Mouse (Mus musculus) megakaryocyte-erythroid progenitor cell, adult 5-6 weeks (primary cell): ENCODE results near the gene 1110008L16Rik. TPM values are rescaled to one million over a fixed set of nuclear protein-coding genes. Genes with fewer than 3 reads are reported as not detected.
"Not testable (repeated sequence)": the region's sequence is repeated elsewhere in the genome, so short reads cannot be mapped to it uniquely, and the experiment has no call there.

Source experiments
- ATAC-seq: replicated peaks from 2 replicates; pipeline ENCODE4 v1.8.0; 2016; ENCODE audit warnings: mild to moderate bottlenecking, inconsistent platforms; ENCODE audit not compliant: severe bottlenecking, poor library complexity, low FRiP score, low TSS enrichment
- total RNA-seq, 2 experiments: library from RNA; stranded (forward) in 1 of 2; stranded (reverse) in 1 of 2; fragments of 200-1000, 215-1000 nt in 1 of 2; fragments of >200 nt in 1 of 2; fragmentation: Nextera tagmentation in 1 of 2; gene quantifications; 2 replicates each; pipeline ENCODE4 v1.2.3; 2014 to 2017

1110008L16Rik gene
- total RNA-seq (2014; fragmentation: Nextera tagmentation) = 31.6 and 45.5 TPM in 2 replicates
- 40.3 and 47.5 TPM in 2 replicates for total RNA-seq (2017)

DNA sequence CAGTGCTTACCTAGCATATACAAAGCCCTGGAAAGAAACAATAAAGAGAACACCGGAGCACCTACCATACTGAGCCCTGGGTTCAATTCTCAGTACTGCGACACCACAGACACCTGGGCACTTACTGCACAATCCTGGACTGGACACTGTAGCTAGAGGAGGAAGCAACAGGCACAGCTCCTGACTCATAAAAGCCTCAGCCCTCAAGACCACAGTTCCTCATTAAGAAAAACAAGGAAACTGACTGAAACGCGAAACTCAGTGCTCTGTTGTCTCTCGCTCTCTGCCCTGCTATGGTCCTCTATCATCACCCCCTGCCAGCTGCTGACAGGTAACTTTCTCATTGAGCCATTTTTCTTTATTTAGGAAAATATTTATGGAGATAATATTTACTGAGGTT, at the start of gene 1110008L16Rik:
Gene 1110008L16Rik, plus strand, starts transcription at position 242 of the 400 bp plus-strand sequence.
- no peak for ATAC-seq

- ATAC-seq = peak; percentile 93
Measured at GRCm38 (mm10) chr12:55261950-55262349, 37.4 kb upstream of the 1110008L16Rik start.

- ATAC-seq = not testable (repeated sequence)
Measured at GRCm38 (mm10) chr12:55263385-55263784, 36.0 kb upstream of the 1110008L16Rik start.

- no peak for ATAC-seq
Measured at GRCm38 (mm10) chr12:55272243-55272642, 27.1 kb upstream of the 1110008L16Rik start.

- 0 out of 2 replicates have a peak, but pooled peaks have one; percentile 21 for ATAC-seq
Measured at GRCm38 (mm10) chr12:55277583-55277982, 21.8 kb upstream of the 1110008L16Rik start.

GRCm38 (mm10) chr12:55298112-55298511, 1.3 kb upstream of the 1110008L16Rik start:
- no peak for ATAC-seq

- ATAC-seq = no peak
Measured at GRCm38 (mm10) chr12:55300820-55301351, 1.5 kb downstream of the 1110008L16Rik start.

- ATAC-seq = 0 out of 2 replicates have a peak, but pooled peaks have one; percentile 19
Measured at GRCm38 (mm10) chr12:55301472-55302300, 2.3 kb downstream of the 1110008L16Rik start.

GRCm38 (mm10) chr12:55302485-55303441, 3.4 kb downstream of the 1110008L16Rik start, which contains the start of gene Ppp2r3c:
Gene Ppp2r3c, minus strand, starts transcription at chr12:55302998.
- peak; percentile 94 for ATAC-seq

DNA sequence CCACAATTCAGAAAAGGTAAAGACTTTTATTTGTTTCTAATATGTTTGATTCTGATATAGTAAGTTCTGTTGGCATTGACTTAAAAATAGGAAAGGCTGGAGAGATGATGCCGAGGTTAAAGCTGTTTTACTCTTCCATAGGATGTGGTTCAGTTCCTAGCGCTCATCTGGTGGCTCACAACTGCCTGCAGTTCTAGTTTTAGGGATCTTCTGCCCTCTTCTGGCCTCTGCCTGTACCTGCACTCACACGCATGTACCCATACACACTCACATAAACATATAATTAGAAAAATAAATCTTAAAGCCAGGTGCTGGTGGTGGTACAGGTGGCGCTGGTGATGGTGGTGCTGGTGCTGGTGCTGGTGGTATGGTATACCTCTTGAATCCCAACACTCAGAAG, 7.0 kb downstream of the 1110008L16Rik start:
- no peak for ATAC-seq

DNA sequence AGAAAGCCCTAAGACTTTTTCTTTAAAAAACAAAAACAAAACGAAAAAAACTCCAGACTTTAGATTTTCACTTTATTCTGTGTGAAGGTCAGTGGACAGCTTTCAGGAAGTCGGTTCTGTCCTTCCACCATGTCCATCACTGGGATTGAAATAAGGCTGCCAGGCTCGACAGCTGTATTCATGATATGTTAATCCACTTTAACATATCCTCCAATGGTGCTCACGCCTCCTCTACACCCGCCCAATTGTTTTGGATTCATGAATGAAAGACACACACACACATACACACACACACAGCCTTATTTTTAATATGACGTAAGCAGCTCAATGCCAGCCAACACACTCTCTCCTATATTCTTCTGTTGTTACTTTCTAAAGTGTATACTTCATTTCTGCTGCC, 8.2 kb downstream of the 1110008L16Rik start:
- no peak for ATAC-seq

GRCm38 (mm10) chr12:55308731-55309130, 9.4 kb downstream of the 1110008L16Rik start:
- ATAC-seq = no peak

GRCm38 (mm10) chr12:55309501-55309900, 10.1 kb downstream of the 1110008L16Rik start:
- no peak for ATAC-seq

- no peak for ATAC-seq
Measured at GRCm38 (mm10) chr12:55311841-55312240, 12.5 kb downstream of the 1110008L16Rik start.

GRCm38 (mm10) chr12:55313901-55314300, 14.5 kb downstream of the 1110008L16Rik start:
- peak; percentile 60 for ATAC-seq

GRCm38 (mm10) chr12:55315192-55315591, 15.8 kb downstream of the 1110008L16Rik start:
- peak; percentile 82 for ATAC-seq

GRCm38 (mm10) chr12:55321642-55322291, 22.4 kb downstream of the 1110008L16Rik start:
- no peak for ATAC-seq

GRCm38 (mm10) chr12:55325702-55326101, 26.3 kb downstream of the 1110008L16Rik start:
- ATAC-seq = no peak

DNA sequence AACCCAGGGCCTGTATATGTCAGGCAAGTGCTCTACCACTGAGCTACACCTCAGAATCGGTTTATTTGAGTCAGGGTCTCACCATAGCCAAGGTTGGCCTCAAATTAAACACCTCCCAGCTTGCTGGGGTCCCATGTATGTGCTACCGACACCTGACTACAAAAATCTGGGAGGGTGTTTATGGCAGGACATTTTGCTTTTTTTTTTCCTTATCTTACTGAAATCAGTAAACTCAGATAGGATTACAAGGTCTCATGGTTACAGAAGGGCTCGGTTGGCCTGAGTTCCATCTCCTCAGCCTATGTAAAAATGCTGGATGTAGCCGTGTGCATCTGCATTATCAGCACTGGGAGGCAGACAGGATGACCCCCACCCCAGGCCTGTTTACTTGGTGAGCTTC, 29.4 kb downstream of the 1110008L16Rik start:
- peak; percentile 27; the same call in 1 of the 2 replicates for ATAC-seq
